Mouse (Mus musculus) ES-Bruce4 (cell line): Measurements from ENCODE around the gene Slc19a1.

ENCODE experiments used
- CTCF ChIP-seq: IDR thresholded peaks from one replicate; pipeline ENCODE4 v1.8.1; 2011; ENCODE audit warnings: low read depth, low read length
- POLR2A ChIP-seq: IDR thresholded peaks from one replicate; pipeline ENCODE4 v1.8.1; 2011; ENCODE audit warnings: low read length; ENCODE audit not compliant: insufficient read depth

GRCm38 (mm10) chr10:77024231-77024630, 7.8 kb upstream of the Slc19a1 start:
- TF ChIP-seq CTCF: no peak
- no peak for TF ChIP-seq POLR2A
